ENCODE assay signal across 21 mouse cellular contexts in genomic region chr2:166077371-166077770, GRCm38 (mm10).
A peak's percentile ranks its signal among the peaks of the same experiment; 100 is the strongest.
DNase-seq lines count a peak whose midpoint lies in the region; ATAC-seq lines count a peak whose summit lies in the region.
"Had no signal": no experiment of that assay in that cellular context is flagged by ENCODE, and none has a peak within 500 bp of the region (broad histone marks: within the 10 kb centered on the region; RNA-seq: fewer than 3 reads in every experiment).

No protein-coding gene starts in this region.

- no peak for ATAC-seq in limb, embryonic 12.5 days (ENCODE audit: insufficient number of reproducible peaks, insufficient read depth, low FRiP score, low TSS enrichment, low read depth)
- no peak for ATAC-seq in neural tube, embryonic 12.5 days (ENCODE audit: low FRiP score, low read depth)
- no peak for ATAC-seq in neural tube, embryonic 15.5 days (ENCODE audit: low FRiP score)
- ATAC-seq: activated CD4-positive, CD25-positive, alpha-beta regulatory T cell, adult 4 months; CD4-positive, CD25-positive, alpha-beta regulatory T cell, adult 4 months; Patski had no signal

- DNase-seq in heart, adult 11 months = peak; percentile 91
- DNase-seq in heart, adult 8-10 months (ENCODE audit: low spot score) = no peak
- DNase-seq in limb, embryonic 10.5 days (ENCODE audit: low spot score) = no peak
- DNase-seq: adrenal gland, adult 2 months; adrenal gland, adult 8-10 months; adrenal gland, postnatal 10 days; adrenal gland, postnatal 14 days; adrenal gland, postnatal 25 days; adrenal gland, postnatal 36 days; B cell, adult 2 months; cerebellum, adult 11 months; cerebellum, adult 11-12 months; cerebellum, adult 18-20 months had no signal

- H3K36me3 ChIP-seq in limb, embryonic 12.5 days = peaks cover 98% of the 10 kb centered on the region
- peaks cover 100% of the 10 kb centered on the region for H3K36me3 ChIP-seq in limb, embryonic 10.5 days
- H3K36me3 ChIP-seq in neural tube, embryonic 12.5 days = peaks cover 61% of the 10 kb centered on the region
- H3K36me3 ChIP-seq in neural tube, embryonic 15.5 days = peaks cover 24% of the 10 kb centered on the region
- H3K36me3 ChIP-seq: G1E had no signal

- peaks cover 3% of the 10 kb centered on the region; the same call in 1 of the 2 replicates for H3K4me1 ChIP-seq in limb, embryonic 12.5 days (replicated peaks)
- H3K4me1 ChIP-seq in limb, embryonic 10.5 days = peaks cover 6% of the 10 kb centered on the region; the same call in 1 of the 2 replicates
- 0 out of 2 replicates have a peak, but pooled peaks cover 4% of the 10 kb centered on the region for H3K4me1 ChIP-seq in neural tube, embryonic 12.5 days
- H3K4me1 ChIP-seq in neural tube, embryonic 15.5 days = peaks cover 7% of the 10 kb centered on the region; the same call in 1 of the 2 replicates

- H3K9me3 ChIP-seq in limb, embryonic 12.5 days = no peaks in the 10 kb centered on the region
- H3K9me3 ChIP-seq in limb, embryonic 10.5 days (replicated peaks) = no peaks in the 10 kb centered on the region
- H3K9me3 ChIP-seq in neural tube, embryonic 12.5 days = no peaks in the 10 kb centered on the region
- no peaks in the 10 kb centered on the region for H3K9me3 ChIP-seq in neural tube, embryonic 15.5 days (replicated peaks)
- H3K9me3 ChIP-seq: G1E had no signal

- 0 out of 2 replicates have a peak overlapping the region, but pooled peaks have one; percentile 2 for H3K27ac ChIP-seq in limb, embryonic 12.5 days
- H3K27ac ChIP-seq in limb, embryonic 10.5 days = no peak overlapping the region
- 0 out of 2 replicates have a peak overlapping the region, but pooled peaks have one; percentile 42 for H3K27ac ChIP-seq in neural tube, embryonic 12.5 days
- H3K27ac ChIP-seq in neural tube, embryonic 15.5 days (replicated peaks) = no peak overlapping the region

- H3K4me2 ChIP-seq in limb, embryonic 12.5 days = no peak overlapping the region
- no peak overlapping the region for H3K4me2 ChIP-seq in neural tube, embryonic 12.5 days (replicated peaks)
- no peak overlapping the region for H3K4me2 ChIP-seq in neural tube, embryonic 15.5 days

- H3K4me3 ChIP-seq in limb, embryonic 12.5 days (replicated peaks) = no peak overlapping the region
- no peak overlapping the region for H3K4me3 ChIP-seq in limb, embryonic 10.5 days
- no peak overlapping the region for H3K4me3 ChIP-seq in neural tube, embryonic 12.5 days
- no peak overlapping the region for H3K4me3 ChIP-seq in neural tube, embryonic 15.5 days (replicated peaks)

- H3K27me3 ChIP-seq in limb, embryonic 12.5 days = no peaks in the 10 kb centered on the region
- H3K27me3 ChIP-seq in limb, embryonic 10.5 days (ENCODE audit: low read depth, poor library complexity, severe bottlenecking) = no peaks in the 10 kb centered on the region
- H3K27me3 ChIP-seq in neural tube, embryonic 12.5 days (replicated peaks) = no peaks in the 10 kb centered on the region
- H3K27me3 ChIP-seq in neural tube, embryonic 15.5 days (replicated peaks) = no peaks in the 10 kb centered on the region
- H3K27me3 ChIP-seq: CH12.LX, Patski had no signal

- 89% methylated on average over 9 of the region's 9 CpGs for WGBS in limb, embryonic 12.5 days
- 92% methylated on average over 9 of the region's 9 CpGs for WGBS in limb, embryonic 10.5 days
- WGBS in neural tube, embryonic 12.5 days = 95% methylated on average over 9 of the region's 9 CpGs
- 91% methylated on average over 9 of the region's 9 CpGs for WGBS in neural tube, embryonic 15.5 days

- H3K9ac ChIP-seq in limb, embryonic 12.5 days (replicated peaks) = no peak overlapping the region
- no peak overlapping the region for H3K9ac ChIP-seq in neural tube, embryonic 12.5 days
- H3K9ac ChIP-seq in neural tube, embryonic 15.5 days (replicated peaks) = no peak overlapping the region

Comparison
In these comparisons a context has a peak if more than half of its experiments do, and no peak if none do; other contexts are left out.
1. H3K27ac ChIP-seq: peak in limb, embryonic 12.5 days (single experiment) and neural tube, embryonic 12.5 days (single experiment); none in limb, embryonic 10.5 days (single experiment) and neural tube, embryonic 15.5 days (single experiment).